Comparison of ENCODE assay signal across 8 mouse cellular contexts in the genomic region with DNA sequence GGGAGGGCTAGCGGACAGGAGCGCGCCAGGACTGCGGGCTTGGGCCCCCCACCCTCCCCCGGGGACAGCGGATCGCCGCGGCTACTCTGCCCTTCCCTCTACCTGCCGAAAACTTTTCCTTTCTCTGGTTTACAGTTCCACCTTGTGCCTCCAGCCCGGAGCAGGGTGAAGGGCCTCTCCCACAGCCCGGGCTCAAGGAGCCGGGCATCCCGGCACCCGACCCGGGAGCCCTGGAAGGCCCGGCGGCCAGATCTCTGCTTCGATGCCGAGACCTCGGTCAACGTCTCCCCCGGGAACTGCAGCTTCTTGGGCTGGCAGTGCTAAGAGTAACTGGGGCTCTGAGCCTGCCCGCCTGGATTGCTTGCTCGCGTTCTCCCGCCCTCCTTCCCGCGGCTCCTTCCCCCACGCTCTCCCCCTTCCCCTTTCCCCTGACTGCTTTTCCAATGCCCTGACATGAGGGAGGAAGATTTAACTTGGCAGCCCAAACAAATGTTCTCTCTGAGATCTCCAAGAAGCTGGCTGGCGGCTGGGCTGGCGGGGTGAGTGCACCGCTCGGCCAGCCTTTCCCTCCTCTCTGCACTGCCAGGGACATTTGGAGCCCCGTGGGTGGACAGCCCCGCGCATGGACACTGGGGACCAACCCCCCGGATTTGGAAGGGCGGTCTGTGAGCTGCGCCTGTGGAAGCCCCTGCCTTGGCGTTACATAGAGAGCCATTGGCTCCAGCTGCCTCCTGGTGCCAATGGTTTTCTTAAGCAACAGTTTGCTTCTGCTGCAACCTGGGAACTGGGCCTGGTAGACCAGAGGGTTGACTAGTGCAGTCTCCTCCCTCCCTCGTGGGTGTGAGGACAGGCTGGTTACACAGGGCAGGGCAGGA. TPM values are rescaled to one million over a fixed set of nuclear protein-coding genes. Genes with fewer than 3 reads are reported as not detected.
DNase-seq lines count a peak whose midpoint lies in the region; ATAC-seq and TF ChIP-seq lines count a peak whose summit lies in the region.

No protein-coding gene starts in this region.

- peaks cover 77% of the 10 kb centered on the region for H3K4me1 ChIP-seq in heart, embryonic 10.5 days
- H3K4me1 ChIP-seq in kidney, embryonic 14.5 days (ENCODE audit: control insufficient read depth, insufficient read depth, low read length), result peaks cover 57% of the 10 kb centered on the region
- H3K4me1 ChIP-seq in limb, embryonic 14.5 days (ENCODE audit: control insufficient read depth, insufficient read depth, low read length), result peaks cover 48% of the 10 kb centered on the region
- peaks cover 66% of the 10 kb centered on the region for H3K4me1 ChIP-seq in midbrain, embryonic 13.5 days (replicated peaks)
- H3K4me1 ChIP-seq in small intestine, adult 2 months (ENCODE audit: control insufficient read depth, insufficient read depth, insufficient read length, low read length), result peaks cover 38% of the 10 kb centered on the region; the same call in 1 of the 2 replicates

- peak overlapping the region; percentile 64 for H3K4me2 ChIP-seq in kidney, embryonic 14.5 days (replicated peaks; ENCODE audit: low read depth, low read length)
- H3K4me2 ChIP-seq in limb, embryonic 14.5 days (replicated peaks; ENCODE audit: low read depth, low read length, severe bottlenecking), result peak overlapping the region; percentile 92
- peak overlapping the region; percentile 97 for H3K4me2 ChIP-seq in midbrain, embryonic 13.5 days (replicated peaks)

- peak; percentile 39 to 49 for DNase-seq in spleen, postnatal 36 days (ENCODE audit: low spot score in 2 of 2)
- no peak for DNase-seq in spleen, adult 18-20 months
- peak; percentile 55 for DNase-seq in embryo, embryonic 11.5 days (ENCODE audit: low read depth, low spot score)
- DNase-seq in heart, embryonic 10.5 days (ENCODE audit: low spot score), result peak; percentile 82
- DNase-seq in limb, embryonic 14.5 days (ENCODE audit: low spot score), result peak; percentile 59

- under 1% methylated on average over 42 of the region's 42 CpGs for WGBS in heart, embryonic 10.5 days
- under 1% methylated on average over 40 of the region's 42 CpGs for WGBS in kidney, embryonic 14.5 days
- 0% methylated on average over 36 of the region's 42 CpGs for WGBS in limb, embryonic 14.5 days
- under 1% methylated on average over 42 of the region's 42 CpGs for WGBS in midbrain, embryonic 13.5 days
- 1% methylated on average over 42 of the region's 42 CpGs for WGBS in small intestine, adult 2 months

- peak overlapping the region; percentile 98 for H3K9ac ChIP-seq in kidney, embryonic 14.5 days (ENCODE audit: low read depth, low read length)
- peak overlapping the region; percentile 99 for H3K9ac ChIP-seq in limb, embryonic 14.5 days (ENCODE audit: low read depth, low read length, severe bottlenecking)
- H3K9ac ChIP-seq in midbrain, embryonic 13.5 days (replicated peaks), result peak overlapping the region; percentile 100

- no peak for ATAC-seq in kidney, embryonic 14.5 days (ENCODE audit: low FRiP score, low TSS enrichment)
- no peak for ATAC-seq in limb, embryonic 14.5 days (ENCODE audit: low FRiP score, low read depth)
- no peak for ATAC-seq in midbrain, embryonic 13.5 days

- H3K27me3 ChIP-seq in heart, embryonic 10.5 days (ENCODE audit: insufficient read depth, poor library complexity, severe bottlenecking), result no peaks in the 10 kb centered on the region
- H3K27me3 ChIP-seq in kidney, embryonic 14.5 days (ENCODE audit: control insufficient read depth, insufficient read depth, low read length), result no peaks in the 10 kb centered on the region
- no peaks in the 10 kb centered on the region for H3K27me3 ChIP-seq in limb, embryonic 14.5 days (ENCODE audit: control insufficient read depth, insufficient read depth, low read length)
- no peaks in the 10 kb centered on the region for H3K27me3 ChIP-seq in midbrain, embryonic 13.5 days
- H3K27me3 ChIP-seq in small intestine, adult 2 months (ENCODE audit: control insufficient read depth, insufficient read depth, low read length), result no peaks in the 10 kb centered on the region

- peak overlapping the region; percentile 95 for H3K27ac ChIP-seq in heart, embryonic 10.5 days
- peak overlapping the region; percentile 100 for H3K27ac ChIP-seq in kidney, embryonic 14.5 days (ENCODE audit: low read depth, low read length)
- peak overlapping the region; percentile 100 for H3K27ac ChIP-seq in limb, embryonic 14.5 days (replicated peaks; ENCODE audit: low read depth, low read length)
- peak overlapping the region; percentile 99 for H3K27ac ChIP-seq in midbrain, embryonic 13.5 days
- H3K27ac ChIP-seq in small intestine, adult 2 months (ENCODE audit: insufficient read depth, low read depth, low read length), result peak overlapping the region; percentile 98

- peak overlapping the region; percentile 86 for H3K4me3 ChIP-seq in heart, embryonic 10.5 days
- peak overlapping the region; percentile 99 for H3K4me3 ChIP-seq in kidney, embryonic 14.5 days (ENCODE audit: low read length)
- H3K4me3 ChIP-seq in limb, embryonic 14.5 days (replicated peaks; ENCODE audit: low read length), result peak overlapping the region; percentile 95
- H3K4me3 ChIP-seq in midbrain, embryonic 13.5 days (replicated peaks), result peak overlapping the region; percentile 97
- H3K4me3 ChIP-seq in small intestine, adult 2 months (ENCODE audit: low read depth, low read length), result peak overlapping the region; percentile 97

- no peak for TF ChIP-seq POLR2A in limb, embryonic 14.5 days (IDR thresholded peaks at IDR 0.05; ENCODE audit: borderline replicate concordance, extremely low read depth, insufficient read depth, insufficient read length)
- peak; percentile 64; the same call in 1 of the 2 replicates for TF ChIP-seq POLR2A in small intestine, adult 2 months (IDR thresholded peaks at IDR 0.05; ENCODE audit: low read depth, low read length)

- no peak for TF ChIP-seq CTCF in small intestine, adult 2 months (IDR thresholded peaks at IDR 0.05; ENCODE audit: extremely low read depth, insufficient read length, insufficient replicate concordance, low read depth, low read length)

- H3K36me3 ChIP-seq in heart, embryonic 10.5 days, result no peaks in the 10 kb centered on the region
- no peaks in the 10 kb centered on the region for H3K36me3 ChIP-seq in kidney, embryonic 14.5 days (ENCODE audit: control insufficient read depth, insufficient read depth, low read length)
- H3K36me3 ChIP-seq in limb, embryonic 14.5 days (ENCODE audit: control insufficient read depth, insufficient read depth, low read length), result no peaks in the 10 kb centered on the region
- no peaks in the 10 kb centered on the region for H3K36me3 ChIP-seq in midbrain, embryonic 13.5 days
- H3K36me3 ChIP-seq in small intestine, adult 2 months (ENCODE audit: control insufficient read depth, insufficient read depth, low read length), result no peaks in the 10 kb centered on the region

- no peaks in the 10 kb centered on the region for H3K9me3 ChIP-seq in heart, embryonic 10.5 days
- no peaks in the 10 kb centered on the region for H3K9me3 ChIP-seq in kidney, embryonic 14.5 days (ENCODE audit: control insufficient read depth, low read length)
- no peaks in the 10 kb centered on the region for H3K9me3 ChIP-seq in limb, embryonic 14.5 days (ENCODE audit: control insufficient read depth, low read length)
- no peaks in the 10 kb centered on the region for H3K9me3 ChIP-seq in midbrain, embryonic 13.5 days

RNA-seq across cellular contexts. Expression of gene Zmiz1, which starts 2.1 kb away (rescaled TPM):
- 38.1 and 45.8 TPM in 2 replicates for polyA plus RNA-seq in heart, embryonic 10.5 days (2016; fragmentation: Nextera tagmentation; extraction: Ambion mirVana)
- polyA plus RNA-seq in kidney, embryonic 14.5 days (2014; fragmentation: Nextera tagmentation; extraction: Ambion mirVana), result 43.3 and 57.3 TPM in 2 replicates
- polyA plus RNA-seq in limb, embryonic 14.5 days (2012; rRNA removed), result 81.2 and 117 TPM in 2 replicates
- 61.8 and 75.8 TPM in 2 replicates for polyA plus RNA-seq in limb, embryonic 14.5 days (2014; fragmentation: Nextera tagmentation; extraction: Ambion mirVana)
- 68.8 and 80.3 TPM in 2 replicates for polyA plus RNA-seq in midbrain, embryonic 13.5 days (2015; fragmentation: Nextera tagmentation; extraction: Ambion mirVana)
- 35.0 and 91.5 TPM in 2 replicates for polyA plus RNA-seq in small intestine, adult 2 months (2012; rRNA removed)

Comparison
In these comparisons a context has a peak if more than half of its experiments do, and no peak if none do; other contexts are left out.
1. DNase-seq: peak in spleen, postnatal 36 days (2 of 2), embryo, embryonic 11.5 days (single experiment), heart, embryonic 10.5 days (single experiment) and limb, embryonic 14.5 days (single experiment); none in spleen, adult 18-20 months (0 of 2).
2. Peak in every context shown above with its lines, with median percentiles within 50 percentile points of each other: H3K27ac ChIP-seq, H3K4me3 ChIP-seq, H3K4me2 ChIP-seq and H3K9ac ChIP-seq.